Mouse (Mus musculus): ENCODE data around the gene Slc8a3. TPM values are rescaled to one million over a fixed set of nuclear protein-coding genes. Genes with fewer than 3 reads are reported as not detected.

The Slc8a3 gene
- polyA plus RNA-seq, 1 experiment from 2014 or later, result 0.52 TPM

GRCm38 (mm10) chr12:81205619-81206560 is 127.1 kb downstream of the Slc8a3 start:
- H3K27me3 ChIP-seq (ENCODE audit: control insufficient read depth, insufficient read depth, low read length), result no peaks in the 10 kb centered on the region
- H3K27ac ChIP-seq (ENCODE audit: low read length), result no peak overlapping the region
- H3K36me3 ChIP-seq (ENCODE audit: control insufficient read depth, insufficient read depth, low read length), result no peaks in the 10 kb centered on the region
- H3K4me3 ChIP-seq (ENCODE audit: low read depth, low read length), result no peak overlapping the region
- no peaks in the 10 kb centered on the region for H3K4me1 ChIP-seq (ENCODE audit: control insufficient read depth, insufficient read depth, low read length)
- WGBS, result 23% methylated on average over 6 of the region's 6 CpGs
- no peak for ATAC-seq (ENCODE audit: insufficient number of reproducible peaks, insufficient read depth, low FRiP score, low read depth)
- no peak overlapping the region for H3K9ac ChIP-seq (replicated peaks; ENCODE audit: low read depth, low read length)
- no peak overlapping the region for H3K4me2 ChIP-seq (replicated peaks; ENCODE audit: low read depth, low read length)
- H3K9me3 ChIP-seq (ENCODE audit: control insufficient read depth, low read depth, low read length), result no peaks in the 10 kb centered on the region

DNA sequence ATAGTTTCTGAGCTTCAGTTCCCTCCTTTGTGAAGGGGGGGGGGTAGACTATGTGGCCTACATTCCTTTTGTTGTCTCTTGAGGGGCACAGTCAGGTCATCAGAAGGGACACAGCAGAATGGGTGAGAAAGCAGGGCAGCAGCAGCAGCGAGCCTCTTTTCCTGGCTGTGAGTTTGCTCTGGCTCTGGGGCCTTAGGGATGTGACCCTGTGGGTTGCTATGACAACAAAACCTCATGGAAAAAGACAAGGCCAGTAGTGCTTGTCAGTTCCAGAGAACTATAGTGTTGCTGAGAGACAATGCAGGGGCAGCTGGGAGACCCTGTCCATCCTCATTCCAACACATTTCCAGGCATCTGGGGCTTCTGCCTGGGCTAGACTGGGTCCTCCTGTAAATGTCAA is 129.8 kb downstream of the Slc8a3 start:
- Histone ChIP-seq H3K9me3 (ENCODE audit: control insufficient read depth, low read depth, low read length) (no peaks in the 10 kb centered on the region), H3K9ac (replicated peaks; ENCODE audit: low read depth, low read length) (no peak overlapping the region), H3K36me3 (ENCODE audit: control insufficient read depth, insufficient read depth, low read length) (no peaks in the 10 kb centered on the region), H3K4me3 (ENCODE audit: low read depth, low read length) (no peak overlapping the region), H3K27ac (ENCODE audit: low read length) (no peak overlapping the region), H3K4me1 (ENCODE audit: control insufficient read depth, insufficient read depth, low read length) (no peaks in the 10 kb centered on the region), H3K4me2 (replicated peaks; ENCODE audit: low read depth, low read length) (no peak overlapping the region), H3K27me3 (ENCODE audit: control insufficient read depth, insufficient read depth, low read length) (no peaks in the 10 kb centered on the region)
- WGBS, result 24% methylated on average over 1 of the region's 1 CpGs
- no peak for ATAC-seq (ENCODE audit: insufficient number of reproducible peaks, insufficient read depth, low FRiP score, low read depth)

GRCm38 (mm10) chr12:81199280-81199955 is 133.6 kb downstream of the Slc8a3 start:
- H3K9ac ChIP-seq (replicated peaks; ENCODE audit: low read depth, low read length), result no peak overlapping the region
- H3K4me2 ChIP-seq (replicated peaks; ENCODE audit: low read depth, low read length), result 0 out of 2 replicates have a peak overlapping the region, but pooled peaks have one; percentile 13
- no peaks in the 10 kb centered on the region for H3K4me1 ChIP-seq (ENCODE audit: control insufficient read depth, insufficient read depth, low read length)
- 32% methylated on average over 23 of the region's 23 CpGs for WGBS
- H3K36me3 ChIP-seq (ENCODE audit: control insufficient read depth, insufficient read depth, low read length), result no peaks in the 10 kb centered on the region
- H3K9me3 ChIP-seq (ENCODE audit: control insufficient read depth, low read depth, low read length), result no peaks in the 10 kb centered on the region
- ATAC-seq (ENCODE audit: insufficient number of reproducible peaks, insufficient read depth, low FRiP score, low read depth), result no peak
- H3K27me3 ChIP-seq (ENCODE audit: control insufficient read depth, insufficient read depth, low read length), result no peaks in the 10 kb centered on the region
- no peak overlapping the region for H3K4me3 ChIP-seq (ENCODE audit: low read depth, low read length)
- no peak overlapping the region for H3K27ac ChIP-seq (ENCODE audit: low read length)

DNA sequence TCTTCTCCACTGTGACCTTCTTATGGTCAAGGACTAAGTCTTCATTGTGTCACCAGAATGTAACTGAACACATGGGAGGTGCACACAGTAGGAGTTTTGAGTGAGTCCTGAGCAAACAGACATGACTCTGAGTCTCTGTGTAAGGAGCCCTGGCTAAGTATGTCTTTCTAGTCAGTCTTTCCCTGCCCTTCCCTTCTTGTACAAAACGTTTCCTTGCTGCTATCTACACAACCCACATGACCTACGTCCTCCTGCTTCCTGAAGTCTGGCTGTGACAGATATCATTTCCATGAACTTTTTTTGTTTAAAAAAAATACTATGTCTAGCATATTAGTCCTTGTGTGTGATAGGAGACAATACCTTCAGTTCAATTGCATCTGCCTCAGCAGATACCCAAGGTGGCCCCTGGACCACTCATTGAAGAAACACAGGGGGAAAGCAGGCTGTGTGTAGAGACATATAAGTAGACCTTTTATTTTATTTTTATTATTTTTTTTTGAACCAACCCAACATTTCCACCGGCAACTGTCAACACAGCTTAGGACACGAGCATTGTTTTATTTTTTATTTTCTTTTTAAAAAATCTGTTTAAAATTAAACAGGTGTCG is 135.4 kb downstream of the Slc8a3 start:
- ATAC-seq (ENCODE audit: insufficient number of reproducible peaks, insufficient read depth, low FRiP score, low read depth), result no peak
- no peak overlapping the region for H3K4me2 ChIP-seq (replicated peaks; ENCODE audit: low read depth, low read length)
- whole genome bisulfite sequencing, result 64% methylated on average over 5 of the region's 5 CpGs

DNA sequence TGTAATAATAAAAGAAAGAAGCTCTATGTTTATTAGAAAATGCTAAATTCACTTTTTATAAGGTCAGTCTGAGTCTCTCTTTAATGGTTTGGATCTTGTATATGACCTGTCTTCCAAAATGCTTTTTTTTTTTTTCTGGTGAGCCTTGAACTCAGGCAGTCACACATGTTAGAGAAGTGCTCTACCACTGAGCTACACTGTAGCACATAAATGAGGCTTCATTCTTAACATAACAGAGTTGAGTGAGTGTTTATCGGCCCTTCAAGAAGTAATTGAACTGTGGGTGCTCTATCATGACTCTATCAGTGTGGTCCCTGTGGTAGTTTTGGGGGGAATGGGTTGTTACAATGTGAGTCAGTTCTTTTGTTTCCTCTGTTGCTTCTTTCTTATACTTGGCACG is 139.0 kb downstream of the Slc8a3 start:
- ATAC-seq (ENCODE audit: insufficient number of reproducible peaks, insufficient read depth, low FRiP score, low read depth), result no peak
- 83% methylated on average over 2 of the region's 2 CpGs for WGBS
- Histone ChIP-seq H3K36me3 (ENCODE audit: control insufficient read depth, insufficient read depth, low read length) (no peaks in the 10 kb centered on the region), H3K4me2 (replicated peaks; ENCODE audit: low read depth, low read length) (no peak overlapping the region), H3K4me1 (ENCODE audit: control insufficient read depth, insufficient read depth, low read length) (no peaks in the 10 kb centered on the region), H3K27ac (ENCODE audit: low read length) (no peak overlapping the region), H3K9ac (replicated peaks; ENCODE audit: low read depth, low read length) (no peak overlapping the region), H3K27me3 (ENCODE audit: control insufficient read depth, insufficient read depth, low read length) (no peaks in the 10 kb centered on the region), H3K9me3 (ENCODE audit: control insufficient read depth, low read depth, low read length) (no peaks in the 10 kb centered on the region), H3K4me3 (ENCODE audit: low read depth, low read length) (no peak overlapping the region)

More for the DNA sequence above, 135.4 kb downstream of the Slc8a3 start:
- Histone ChIP-seq H3K9me3 (ENCODE audit: control insufficient read depth, low read depth, low read length) (no peaks in the 10 kb centered on the region), H3K4me1 (ENCODE audit: control insufficient read depth, insufficient read depth, low read length) (no peaks in the 10 kb centered on the region), H3K9ac (replicated peaks; ENCODE audit: low read depth, low read length) (no peak overlapping the region), H3K4me3 (ENCODE audit: low read depth, low read length) (no peak overlapping the region), H3K27me3 (ENCODE audit: control insufficient read depth, insufficient read depth, low read length) (no peaks in the 10 kb centered on the region), H3K36me3 (ENCODE audit: control insufficient read depth, insufficient read depth, low read length) (no peaks in the 10 kb centered on the region), H3K27ac (ENCODE audit: low read length) (no peak overlapping the region)

- H3K4me3 ChIP-seq (ENCODE audit: low read depth, low read length), result no peak overlapping the region
- no peak overlapping the region for H3K4me2 ChIP-seq (replicated peaks; ENCODE audit: low read depth, low read length)
- no peaks in the 10 kb centered on the region for H3K27me3 ChIP-seq (ENCODE audit: control insufficient read depth, insufficient read depth, low read length)
- H3K4me1 ChIP-seq (ENCODE audit: control insufficient read depth, insufficient read depth, low read length), result no peaks in the 10 kb centered on the region
- no peak overlapping the region for H3K9ac ChIP-seq (replicated peaks; ENCODE audit: low read depth, low read length)
- no peaks in the 10 kb centered on the region for H3K9me3 ChIP-seq (ENCODE audit: control insufficient read depth, low read depth, low read length)
- 87% methylated on average over 1 of the region's 1 CpGs for WGBS
- H3K36me3 ChIP-seq (ENCODE audit: control insufficient read depth, insufficient read depth, low read length), result no peaks in the 10 kb centered on the region
- no peak overlapping the region for H3K27ac ChIP-seq (ENCODE audit: low read length)
- ATAC-seq (ENCODE audit: insufficient number of reproducible peaks, insufficient read depth, low FRiP score, low read depth), result no peak
Measured at GRCm38 (mm10) chr12:81189636-81190035, 143.3 kb downstream of the Slc8a3 start.

GRCm38 (mm10) chr12:81188996-81189395 is 144.0 kb downstream of the Slc8a3 start:
- Histone ChIP-seq H3K27ac (ENCODE audit: low read length) (no peak overlapping the region), H3K27me3 (ENCODE audit: control insufficient read depth, insufficient read depth, low read length) (no peaks in the 10 kb centered on the region), H3K9me3 (ENCODE audit: control insufficient read depth, low read depth, low read length) (no peaks in the 10 kb centered on the region), H3K36me3 (ENCODE audit: control insufficient read depth, insufficient read depth, low read length) (no peaks in the 10 kb centered on the region), H3K4me2 (replicated peaks; ENCODE audit: low read depth, low read length) (no peak overlapping the region), H3K4me3 (ENCODE audit: low read depth, low read length) (no peak overlapping the region), H3K4me1 (ENCODE audit: control insufficient read depth, insufficient read depth, low read length) (no peaks in the 10 kb centered on the region), H3K9ac (replicated peaks; ENCODE audit: low read depth, low read length) (no peak overlapping the region)
- WGBS, result 89% methylated on average over 4 of the region's 4 CpGs
- ATAC-seq (ENCODE audit: insufficient number of reproducible peaks, insufficient read depth, low FRiP score, low read depth), result no peak

- Histone ChIP-seq H3K9ac (replicated peaks; ENCODE audit: low read depth, low read length) (no peak overlapping the region), H3K9me3 (ENCODE audit: control insufficient read depth, low read depth, low read length) (no peaks in the 10 kb centered on the region), H3K27ac (ENCODE audit: low read length) (no peak overlapping the region), H3K27me3 (ENCODE audit: control insufficient read depth, insufficient read depth, low read length) (no peaks in the 10 kb centered on the region), H3K4me2 (replicated peaks; ENCODE audit: low read depth, low read length) (no peak overlapping the region), H3K4me1 (ENCODE audit: control insufficient read depth, insufficient read depth, low read length) (no peaks in the 10 kb centered on the region), H3K36me3 (ENCODE audit: control insufficient read depth, insufficient read depth, low read length) (no peaks in the 10 kb centered on the region), H3K4me3 (ENCODE audit: low read depth, low read length) (no peak overlapping the region)
- ATAC-seq (ENCODE audit: insufficient number of reproducible peaks, insufficient read depth, low FRiP score, low read depth), result no peak
- 69% methylated on average over 3 of the region's 3 CpGs for WGBS
Measured at GRCm38 (mm10) chr12:81188423-81188822, 144.6 kb downstream of the Slc8a3 start.

All from stomach, embryonic 14.5 days (tissue).